In the genomic region with DNA sequence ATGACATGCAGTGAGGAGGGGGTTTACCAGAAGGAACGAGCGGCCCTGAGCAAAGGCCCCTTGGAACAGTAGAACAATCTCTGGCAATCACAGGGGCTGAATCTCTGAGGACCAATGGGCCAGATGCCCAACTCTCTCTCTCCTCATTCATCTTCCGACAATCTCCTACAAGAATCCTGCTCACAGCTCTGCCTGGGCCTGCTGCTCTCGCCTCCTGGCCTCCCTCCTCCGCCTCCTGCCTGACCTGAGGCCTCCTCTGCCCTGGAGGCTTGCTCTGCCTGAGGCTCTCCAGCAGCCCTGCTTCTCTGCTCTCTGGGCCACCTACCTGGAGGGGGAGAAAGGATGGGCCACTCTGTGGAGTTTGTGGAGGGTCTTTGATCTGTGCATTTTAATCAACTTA, we compare ENCODE assay signal across 11 mouse cellular contexts.
DNase-seq lines count a peak whose midpoint lies in the region; ATAC-seq lines count a peak whose summit lies in the region.
"Had no signal": no experiment of that assay in that cellular context is flagged by ENCODE, and none has a peak within 500 bp of the region (broad histone marks: within the 10 kb centered on the region; RNA-seq: fewer than 3 reads in every experiment).

No protein-coding gene starts in this region.

- H3K36me3 ChIP-seq in midbrain, embryonic 10.5 days, result 0 out of 2 replicates have a peak, but pooled peaks cover 4% of the 10 kb centered on the region
- H3K36me3 ChIP-seq in midbrain, embryonic 15.5 days (replicated peaks), result no peaks in the 10 kb centered on the region
- H3K36me3 ChIP-seq in limb, embryonic 15.5 days, result no peaks in the 10 kb centered on the region

- no peak overlapping the region for H3K4me3 ChIP-seq in midbrain, embryonic 10.5 days
- no peak overlapping the region for H3K4me3 ChIP-seq in midbrain, embryonic 15.5 days
- no peak overlapping the region for H3K4me3 ChIP-seq in limb, embryonic 15.5 days

- H3K9ac ChIP-seq in midbrain, embryonic 15.5 days, result no peak overlapping the region
- H3K9ac ChIP-seq in limb, embryonic 15.5 days, result no peak overlapping the region

- 74% methylated on average over 5 of the region's 5 CpGs for whole genome bisulfite sequencing in midbrain, embryonic 10.5 days
- WGBS in midbrain, embryonic 15.5 days, result 50% methylated on average over 5 of the region's 5 CpGs
- WGBS in limb, embryonic 15.5 days, result 32% methylated on average over 5 of the region's 5 CpGs

- H3K27me3 ChIP-seq in midbrain, embryonic 10.5 days (ENCODE audit: low read depth, poor library complexity, severe bottlenecking), result no peaks in the 10 kb centered on the region
- H3K27me3 ChIP-seq in midbrain, embryonic 15.5 days (replicated peaks), result no peaks in the 10 kb centered on the region
- H3K27me3 ChIP-seq in limb, embryonic 15.5 days, result no peaks in the 10 kb centered on the region

- no peak for ATAC-seq in midbrain, embryonic 15.5 days (replicated peaks)
- ATAC-seq in limb, embryonic 15.5 days (ENCODE audit: insufficient number of reproducible peaks, low FRiP score, low TSS enrichment, low read depth), result no peak

- no peaks in the 10 kb centered on the region for H3K9me3 ChIP-seq in midbrain, embryonic 10.5 days (replicated peaks)
- H3K9me3 ChIP-seq in midbrain, embryonic 15.5 days, result no peaks in the 10 kb centered on the region
- no peaks in the 10 kb centered on the region for H3K9me3 ChIP-seq in limb, embryonic 15.5 days

- peak overlapping the region; percentile 53 for H3K27ac ChIP-seq in midbrain, embryonic 10.5 days (replicated peaks)
- H3K27ac ChIP-seq in midbrain, embryonic 15.5 days, result no peak overlapping the region
- H3K27ac ChIP-seq in limb, embryonic 15.5 days, result peak overlapping the region; percentile 27

- H3K4me1 ChIP-seq in midbrain, embryonic 10.5 days, result peaks cover 18% of the 10 kb centered on the region
- peaks cover 7% of the 10 kb centered on the region for H3K4me1 ChIP-seq in midbrain, embryonic 15.5 days
- H3K4me1 ChIP-seq in limb, embryonic 15.5 days, result peaks cover 24% of the 10 kb centered on the region

- no peak overlapping the region for H3K4me2 ChIP-seq in midbrain, embryonic 15.5 days
- H3K4me2 ChIP-seq in limb, embryonic 15.5 days, result no peak overlapping the region

- peak; percentile 37 for DNase-seq in embryo, embryonic 10.5 days (ENCODE audit: low spot score)
- no peak for DNase-seq in embryo, embryonic 9.5 days (ENCODE audit: extremely low spot score)
- no peak for DNase-seq in midbrain, embryonic 10.5 days (ENCODE audit: low spot score)
- no peak for DNase-seq in ovary, postnatal 14 days (ENCODE audit: low spot score)
- DNase-seq in cerebellum, postnatal 10 days, result no peak
- DNase-seq in thymus, adult 18-20 months, result no peak
- DNase-seq: kidney, postnatal 25 days; lung, adult 18-20 months; right cerebral cortex, postnatal 14 days had no signal
